Mouse (Mus musculus) small intestine, adult 2 months (tissue): ENCODE data around the gene Spg7. TPM values are rescaled to one million over a fixed set of nuclear protein-coding genes. Genes with fewer than 3 reads are reported as not detected.

Experiments used
- H3K27ac ChIP-seq: fragments of 200-500 bp; 2 replicates; pipeline ENCODE4 v1.5.1; 2012; ENCODE audit warnings: low read depth, low read length, control low read depth, inconsistent platforms; ENCODE audit not compliant: insufficient read depth
- H3K27me3 ChIP-seq: fragments of 200-500 bp; 2 replicates; pipeline ENCODE4 v1.6.1; 2012; ENCODE audit warnings: mild to moderate bottlenecking, moderate library complexity, low read length, inconsistent platforms; ENCODE audit not compliant: control insufficient read depth, insufficient read depth
- H3K36me3 ChIP-seq: fragments of 200-500 bp; 2 replicates; pipeline ENCODE4 v1.6.1; 2012; ENCODE audit warnings: mild to moderate bottlenecking, low read length, control low read depth, inconsistent platforms; ENCODE audit not compliant: control insufficient read depth, insufficient read depth
- H3K4me1 ChIP-seq: fragments of 200-500 bp; 2 replicates; pipeline ENCODE4 v1.6.1; 2012; ENCODE audit warnings: low read length, inconsistent platforms, mixed read lengths; ENCODE audit not compliant: control insufficient read depth, insufficient read depth, insufficient read length
- H3K4me3 ChIP-seq: fragments of 200-500 bp; 2 replicates; pipeline ENCODE4 v1.5.1; 2012; ENCODE audit warnings: low read depth, mild to moderate bottlenecking, control low read depth, inconsistent platforms, low read length, moderate library complexity
- CTCF ChIP-seq: fragments of 200-500 bp; IDR thresholded peaks from 2 replicates; pipeline ENCODE4 v1.5.1; 2012; ENCODE audit warnings: low read depth, mild to moderate bottlenecking, control low read depth, inconsistent platforms, low read length, moderate library complexity, mixed read lengths; ENCODE audit not compliant: insufficient replicate concordance, insufficient read length; ENCODE audit errors: extremely low read depth
- POLR2A ChIP-seq: fragments of 200-500 bp; IDR thresholded peaks from 2 replicates; pipeline ENCODE4 v1.6.1; 2012; ENCODE audit warnings: low read depth, mild to moderate bottlenecking, control low read depth, inconsistent platforms, low read length, moderate library complexity
- WGBS: fragments of 180-500 bp; shearing (Covaris S2); methylation state at CpG from one replicate; pipeline ENCODE4 v1.1.7; 2018; 5-methylcytosine and 5-hydroxymethylcytosine counted together
- polyA plus RNA-seq: library from polyadenylated mRNA; depleted of rRNA; stranded (reverse); fragments of >200 nt; gene quantifications from 2 replicates; pipeline ENCODE4 v1.2.3, GENCODE M21; 2012

The Spg7 gene
- polyA plus RNA-seq, 1 experiment: 132 TPM

GRCm38 (mm10) chr8:123047827-123048226, 14.9 kb upstream of the Spg7 start:
- peaks cover 3% of the 10 kb centered on the region; the same call in 1 of the 2 replicates for H3K36me3 ChIP-seq
- WGBS: 30% methylated on average over 7 of the region's 7 CpGs
- H3K27ac ChIP-seq: peak overlapping the region; percentile 94
- no peak for TF ChIP-seq CTCF
- no peak overlapping the region for H3K4me3 ChIP-seq
- peaks cover 47% of the 10 kb centered on the region for H3K4me1 ChIP-seq
- no peaks in the 10 kb centered on the region for H3K27me3 ChIP-seq

DNA sequence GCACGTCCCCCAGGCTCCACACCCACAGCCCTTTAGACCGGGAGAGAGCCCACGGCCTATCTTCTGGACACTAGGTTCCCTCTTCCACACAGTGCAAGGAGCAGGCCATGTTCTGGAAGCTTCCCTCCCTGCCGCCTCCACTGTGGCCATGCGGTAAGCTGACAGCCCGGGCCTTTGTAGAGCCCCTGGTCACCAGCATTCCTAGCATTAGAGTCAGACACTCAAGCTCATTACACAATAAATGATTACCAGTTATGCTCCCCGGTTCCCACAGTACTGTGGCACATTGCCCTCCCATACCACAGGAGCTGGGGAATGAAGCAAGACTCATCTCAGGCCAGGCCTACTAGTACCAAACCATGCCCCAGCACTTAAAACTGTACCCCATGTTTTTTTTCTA, 14.3 kb upstream of the Spg7 start:
- 28% methylated on average over 7 of the region's 7 CpGs for WGBS
- Histone ChIP-seq H3K27me3 (no peaks in the 10 kb centered on the region), H3K4me3 (no peak overlapping the region), H3K36me3 (peaks cover 3% of the 10 kb centered on the region; the same call in 1 of the 2 replicates), H3K4me1 (peaks cover 47% of the 10 kb centered on the region), H3K27ac (peak overlapping the region; percentile 94)
- TF ChIP-seq POLR2A: no peak
- TF ChIP-seq CTCF: no peak

DNA sequence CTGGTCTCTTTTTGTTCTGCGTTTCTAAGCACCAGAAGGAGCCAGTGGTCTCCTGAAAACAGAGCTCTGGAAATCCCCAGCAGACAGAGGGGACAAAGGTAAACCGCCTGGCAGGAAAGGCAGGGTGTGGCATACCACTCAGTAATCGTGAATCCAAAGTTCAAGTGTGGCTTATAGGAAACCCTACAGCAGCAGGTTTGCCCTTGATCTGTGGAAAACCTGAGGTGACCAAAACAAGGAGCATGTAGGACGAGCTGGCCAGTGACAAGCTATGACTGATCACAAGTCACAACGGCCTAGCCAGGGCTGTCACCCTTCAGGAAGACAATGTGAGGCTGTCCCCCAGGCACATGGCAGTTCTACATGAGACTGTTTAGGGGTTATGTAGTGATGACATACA, 11.3 kb upstream of the Spg7 start:
- H3K27ac ChIP-seq: peak overlapping the region; percentile 100
- 15% methylated on average over 5 of the region's 5 CpGs for WGBS
- peaks cover 41% of the 10 kb centered on the region for H3K4me1 ChIP-seq
- H3K27me3 ChIP-seq: no peaks in the 10 kb centered on the region
- no peak overlapping the region; the same call in 1 of the 2 replicates for H3K4me3 ChIP-seq
- TF ChIP-seq POLR2A (no peak), CTCF (no peak)
- no peaks in the 10 kb centered on the region for H3K36me3 ChIP-seq

DNA sequence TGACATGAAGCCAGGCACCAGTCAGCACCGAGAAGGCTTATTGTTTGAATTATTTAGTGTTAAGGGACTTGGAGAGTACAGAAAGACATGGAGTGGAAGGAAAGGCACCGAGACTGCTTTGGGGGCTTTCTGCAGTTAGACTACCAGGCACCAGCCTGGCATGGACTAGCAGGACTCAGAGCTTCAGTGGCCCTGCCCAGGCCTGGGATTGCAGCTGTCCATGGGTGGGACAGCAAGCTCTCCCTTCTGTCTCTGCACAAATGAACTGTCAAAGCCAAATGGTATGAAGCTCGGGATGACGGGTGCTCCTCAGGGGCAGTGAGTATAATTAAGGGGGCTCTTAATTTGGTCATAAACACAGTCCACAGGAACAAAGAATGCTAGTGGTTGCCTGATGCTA, 1.3 kb downstream of the Spg7 start:
- TF ChIP-seq CTCF: no peak
- TF ChIP-seq POLR2A: no peak
- Histone ChIP-seq H3K4me1 (peaks cover 8% of the 10 kb centered on the region), H3K4me3 (no peak overlapping the region), H3K36me3 (no peaks in the 10 kb centered on the region; the same call in 1 of the 2 replicates), H3K27ac (peak overlapping the region; percentile 86; the same call in 1 of the 2 replicates), H3K27me3 (no peaks in the 10 kb centered on the region)
- WGBS: 82% methylated on average over 4 of the region's 4 CpGs

GRCm38 (mm10) chr8:123064809-123065213, 2.1 kb downstream of the Spg7 start:
- peak overlapping the region; percentile 71 for H3K4me3 ChIP-seq
- TF ChIP-seq CTCF (no peak), POLR2A (no peak)
- peaks cover 8% of the 10 kb centered on the region for H3K4me1 ChIP-seq
- peak overlapping the region; percentile 86 for H3K27ac ChIP-seq
- no peaks in the 10 kb centered on the region; the same call in 1 of the 2 replicates for H3K36me3 ChIP-seq
- H3K27me3 ChIP-seq: no peaks in the 10 kb centered on the region
- under 1% methylated on average over 14 of the region's 14 CpGs for WGBS

DNA sequence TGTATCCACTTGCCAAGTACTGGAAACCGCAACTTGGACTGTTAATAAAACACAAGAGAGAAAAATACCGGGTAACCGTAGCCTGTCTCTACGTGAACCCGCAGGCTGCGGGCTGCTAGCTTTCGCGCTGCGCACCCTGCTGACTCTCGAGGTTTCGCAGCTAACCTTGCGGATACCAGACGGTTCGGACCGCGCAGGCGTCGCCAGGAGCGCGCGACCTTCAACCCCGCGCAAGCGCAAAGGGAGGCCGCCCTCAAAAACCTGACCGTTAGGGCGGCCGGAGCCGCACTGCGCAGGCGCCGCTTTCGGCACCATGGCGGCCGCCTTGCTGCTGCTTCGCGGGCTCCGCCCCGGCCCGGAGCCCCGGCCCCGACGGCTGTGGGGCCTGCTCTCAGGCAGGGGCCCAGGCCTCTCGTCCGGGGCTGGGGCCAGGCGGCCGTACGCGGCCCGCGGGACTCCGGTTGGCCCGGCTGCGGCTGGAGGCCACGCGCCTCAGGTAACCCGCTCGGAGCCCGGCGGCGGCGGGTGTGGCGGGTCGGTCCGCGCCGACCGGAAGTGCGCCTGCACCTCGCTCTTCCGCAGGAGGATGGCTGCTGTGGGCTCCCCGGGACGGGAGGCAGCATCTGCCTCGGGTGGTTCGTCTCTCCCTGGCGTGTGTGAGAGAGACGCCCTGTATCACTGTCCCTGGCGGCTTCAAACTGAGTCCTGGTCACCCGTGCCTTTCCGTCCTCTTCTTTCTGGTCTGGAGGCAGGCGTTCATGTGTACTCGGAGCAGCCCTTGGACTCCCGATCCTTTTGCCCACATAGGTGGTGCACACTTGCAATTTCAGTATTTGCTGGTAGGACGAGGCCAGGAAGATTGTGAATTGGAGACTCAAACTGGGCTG, 2.7 kb downstream of the Spg7 start:
- Histone ChIP-seq H3K36me3 (peaks cover 2% of the 10 kb centered on the region; the same call in 1 of the 2 replicates), H3K4me3 (peak overlapping the region; percentile 71), H3K27ac (peak overlapping the region; percentile 86), H3K4me1 (peaks cover 8% of the 10 kb centered on the region), H3K27me3 (no peaks in the 10 kb centered on the region)
- under 1% methylated on average over 84 of the region's 84 CpGs for WGBS
- TF ChIP-seq POLR2A: peak; percentile 87; the same call in 1 of the 2 replicates
- peak; percentile 54; the same call in 1 of the 2 replicates for TF ChIP-seq CTCF

GRCm38 (mm10) chr8:123066101-123066683, 3.5 kb downstream of the Spg7 start:
- no peaks in the 10 kb centered on the region for H3K27me3 ChIP-seq
- WGBS: 26% methylated on average over 7 of the region's 7 CpGs
- TF ChIP-seq CTCF (no peak), POLR2A (no peak)

More at GRCm38 (mm10) chr8:123066101-123066683, 3.5 kb downstream of the Spg7 start:
- Histone ChIP-seq H3K36me3 (peaks cover 3% of the 10 kb centered on the region; the same call in 1 of the 2 replicates), H3K27ac (peak overlapping the region; percentile 71), H3K4me3 (peak overlapping the region; percentile 71), H3K4me1 (peaks cover 8% of the 10 kb centered on the region)
